Mouse (Mus musculus) embryonic stem cell, embryonic (primary cell): ENCODE data around the gene Arhgdia.

Experiments used
- CTCF ChIA-PET, 4 experiments: fragments of 300-600 bp in 2 of 4; fragments of 350-600 bp in 2 of 4; sonication (Branson Sonifier 250); formaldehyde crosslinking; loops; one replicate each; lab custom pipeline; 2022; ENCODE audit warnings: inconsistent platforms in 2 of 4; lab: Charles Lee
- POLR2A ChIA-PET, 4 experiments: fragments of 300-600 bp in 2 of 4; fragments of 350-600 bp in 2 of 4; sonication (Branson Sonifier 250); formaldehyde crosslinking; loops; one replicate each; lab custom pipeline; 2022; ENCODE audit warnings: antibody characterized with exemption in 4 of 4, inconsistent platforms in 1 of 4; lab: Charles Lee

Gene Arhgdia

GRCm38 (mm10) chr11:120578024-120578693 is 3.3 kb downstream of the Arhgdia start:
- CTCF ChIA-PET = interaction anchor here (0.5 to 2.4 kb wide), 18 partner anchors 7 to 1937 kb away, joined by 3 to 25 read pairs (median 4); partner anchors contain the start of gene Pycr1 (in 2 of the 4)
- POLR2A ChIA-PET = interaction anchor here in 3 of 4 experiments (0.6 to 16.3 kb wide), 32 partner anchors 8 to 670 kb away, joined by 3 to 358 read pairs (median 7); partner anchors contain the start of genes Alyref (in 2 of the 3), Slc25a10 (in 2 of the 3), Anapc11 (in 1 of the 3) and Fasn (in 1 of the 3)

- CTCF ChIA-PET = interaction anchor here (0.5 to 1.9 kb wide), 24 partner anchors 8 to 1937 kb away, joined by 3 to 14 read pairs (median 4); partner anchors contain the start of genes Pycr1 (in 2 of the 4) and Lrrc45 (in 1 of the 4)
- POLR2A ChIA-PET = interaction anchor here in 3 of 4 experiments (0.6 to 16.3 kb wide), 50 partner anchors 8 to 669 kb away, joined by 3 to 358 read pairs (median 4); partner anchors contain the start of genes Alyref (in 2 of the 3), Mrpl12 (in 2 of the 3), Slc25a10 (in 2 of the 3) and Anapc11 (in 1 of the 3)
Observed at GRCm38 (mm10) chr11:120577211-120578023, 4.0 kb downstream of the Arhgdia start.

DNA sequence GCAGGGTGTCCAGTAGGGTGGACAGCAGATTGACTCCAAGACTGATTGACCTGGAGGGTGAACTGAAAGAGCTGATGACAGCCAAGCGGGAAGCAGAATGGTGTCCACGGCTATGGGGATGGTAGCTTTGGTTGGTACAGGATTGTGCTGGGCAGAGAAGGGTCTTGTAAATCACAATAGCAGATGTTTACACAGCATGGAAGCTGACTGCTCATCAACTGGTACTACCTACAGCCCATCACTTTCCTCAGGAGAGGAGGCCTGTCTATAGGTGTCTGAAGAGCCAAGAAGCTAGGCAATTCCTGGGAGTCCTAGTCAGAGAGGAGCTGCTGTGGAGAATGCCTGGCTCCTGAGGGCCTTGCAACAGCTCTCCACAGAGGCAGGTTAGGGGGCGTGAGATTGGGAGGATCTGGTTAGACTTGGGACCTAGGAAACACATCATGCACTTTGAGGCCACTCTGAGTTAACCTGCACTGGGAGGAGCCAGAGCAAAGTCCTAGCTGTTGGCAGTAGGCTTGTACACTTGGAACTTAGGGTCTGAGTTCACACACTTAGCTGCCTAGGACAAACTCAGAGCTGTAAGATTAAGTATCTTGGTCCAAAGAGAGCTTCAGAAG is 5.0 kb downstream of the Arhgdia start:
- POLR2A ChIA-PET = interaction anchor here (0.6 to 16.3 kb wide), 42 partner anchors 8 to 394 kb away, joined by 3 to 358 read pairs (median 4); partner anchors contain the start of genes Alyref (in 2 of the 4), Mrpl12 (in 2 of the 4), Slc25a10 (in 2 of the 4) and Anapc11 (in 1 of the 4)
- CTCF ChIA-PET = interaction anchor here in 3 of 4 experiments (0.7 to 1.9 kb wide), 13 partner anchors 9 to 200 kb away, joined by 3 to 14 read pairs (median 4); partner anchors contain the start of genes Pycr1 (in 2 of the 3) and Lrrc45 (in 1 of the 3)

DNA sequence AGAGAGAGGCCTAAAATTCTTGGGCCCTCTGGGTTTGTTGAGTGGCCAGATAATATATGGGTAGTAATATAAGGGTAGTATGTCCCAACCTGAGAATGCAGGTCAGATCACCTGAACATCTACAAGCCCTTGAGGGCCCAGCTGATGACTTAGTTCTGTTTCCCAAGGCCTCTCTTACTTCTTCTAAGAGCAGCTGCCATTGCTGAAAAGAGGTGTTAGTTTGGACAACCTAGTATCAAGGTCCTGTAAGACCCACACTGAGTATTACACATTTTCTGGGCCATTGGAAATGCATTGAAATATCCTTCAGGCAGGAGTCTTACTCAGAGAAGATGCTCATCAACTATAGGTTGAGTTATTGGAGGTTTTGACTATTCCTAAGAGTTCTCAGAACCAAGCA is 5.5 kb downstream of the Arhgdia start:
- CTCF ChIA-PET = interaction anchor here in 2 of 4 experiments (1.6 to 1.9 kb wide), 2 partner anchors 138 to 200 kb away, joined by 3 to 6 read pairs; partner anchors contain the start of gene Lrrc45 (in 1 of the 2)
- POLR2A ChIA-PET = interaction anchor here in 3 of 4 experiments (0.8 to 16.3 kb wide), 21 partner anchors 9 to 274 kb away, joined by 3 to 358 read pairs (median 8); partner anchors contain the start of genes Pycr1 (in 2 of the 3), Slc25a10 (in 2 of the 3), Alyref (in 1 of the 3) and Anapc11 (in 1 of the 3)

GRCm38 (mm10) chr11:120575046-120575445 is 6.4 kb downstream of the Arhgdia start:
- CTCF ChIA-PET = interaction anchor here in 1 of 4 experiments (0.5 to 3.4 kb wide), 2 partner anchors 7 to 128 kb away, joined by 5 to 18 read pairs; no protein-coding TSS in a partner anchor
- POLR2A ChIA-PET = interaction anchor here (0.6 to 16.3 kb wide), 42 partner anchors 10 to 572 kb away, joined by 3 to 358 read pairs (median 5); partner anchors contain the start of genes Mcrip1 (in 2 of the 4), Mrpl12 (in 2 of the 4), Npb (in 2 of the 4) and Ppp1r27 (in 2 of the 4)

GRCm38 (mm10) chr11:120574278-120574600 is 7.2 kb downstream of the Arhgdia start:
- ChIA-PET POLR2A (interaction anchor here (0.6 to 16.3 kb wide), 68 partner anchors 8 to 631 kb away, joined by 3 to 358 read pairs (median 6); partner anchors contain the start of genes Mrpl12 (in 4 of the 4), Arl16 (in 3 of the 4), Pycr1 (in 3 of the 4) and Arhgdia (in 2 of the 4)), CTCF (interaction anchor here in 2 of 4 experiments (0.6 to 3.4 kb wide), 4 partner anchors 8 to 202 kb away, joined by 3 to 18 read pairs (median 7); no protein-coding TSS in a partner anchor)

DNA sequence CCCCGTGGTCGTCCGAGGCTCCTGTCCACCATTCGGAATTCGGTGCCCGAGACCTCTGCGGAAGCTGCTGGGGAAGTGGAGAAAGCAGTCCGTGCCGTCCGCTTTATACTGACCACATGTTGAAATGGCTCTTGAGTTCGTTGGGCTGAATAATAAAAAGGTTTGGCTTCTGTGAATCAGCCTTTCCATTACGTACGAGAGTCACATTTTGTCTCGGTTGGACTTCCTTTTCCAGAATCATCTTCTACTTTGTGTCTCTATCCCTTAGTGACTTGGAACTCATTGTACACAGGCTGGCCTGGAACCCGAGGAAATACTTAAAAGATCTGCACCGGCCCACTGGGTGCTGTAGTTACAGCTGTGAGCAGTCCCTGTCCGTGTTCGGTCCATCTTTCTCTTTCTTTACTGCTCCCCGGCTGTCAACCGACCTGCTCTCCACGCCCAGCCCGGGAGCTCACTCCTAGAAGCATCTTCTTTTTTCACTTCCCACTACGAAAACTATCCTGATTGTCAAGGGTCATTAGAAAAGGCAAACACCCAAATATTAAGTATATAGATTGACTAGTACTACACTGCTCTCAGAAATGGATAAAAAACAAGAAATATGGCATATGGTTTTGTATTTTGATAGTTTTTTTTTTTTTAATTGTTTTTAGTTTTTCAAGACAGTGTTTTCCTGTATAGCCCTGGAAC is 7.7 kb downstream of the Arhgdia start:
- ChIA-PET CTCF (interaction anchor here in 3 of 4 experiments (0.6 to 3.4 kb wide), 5 partner anchors 9 to 203 kb away, joined by 3 to 18 read pairs (median 5); no protein-coding TSS in a partner anchor), POLR2A (interaction anchor here (0.5 to 16.3 kb wide), 89 partner anchors 8 to 1099 kb away, joined by 3 to 358 read pairs (median 6); partner anchors contain the start of genes Arl16 (in 3 of the 4), Gcgr (in 3 of the 4), Mrpl12 (in 3 of the 4) and Pycr1 (in 3 of the 4))

- POLR2A ChIA-PET = interaction anchor here (0.5 to 16.3 kb wide), 181 partner anchors 9 to 1100 kb away, joined by 3 to 358 read pairs (median 5); partner anchors contain the start of genes Arhgdia (in 3 of the 4), Arl16 (in 3 of the 4), Ccdc137 (in 3 of the 4) and Gcgr (in 3 of the 4)
- CTCF ChIA-PET = interaction anchor here in 3 of 4 experiments (0.6 to 3.4 kb wide), 14 partner anchors 9 to 643 kb away, joined by 3 to 18 read pairs (median 3); partner anchors contain the start of gene Rac3 (in 1 of the 3)
Observed at GRCm38 (mm10) chr11:120572752-120573584, 8.5 kb downstream of the Arhgdia start, which contains the start of gene P4hb. Gene P4hb (minus strand): TSS chr11:120573253.

GRCm38 (mm10) chr11:120572417-120572751 is 9.0 kb downstream of the Arhgdia start:
- CTCF ChIA-PET = interaction anchor here in 3 of 4 experiments (0.6 to 3.4 kb wide), 12 partner anchors 10 to 643 kb away, joined by 3 to 18 read pairs (median 4); partner anchors contain the start of gene Rac3 (in 1 of the 3)
- POLR2A ChIA-PET = interaction anchor here (0.6 to 16.3 kb wide), 140 partner anchors 8 to 1101 kb away, joined by 3 to 358 read pairs (median 6); partner anchors contain the start of genes Arhgdia (in 3 of the 4), Arl16 (in 3 of the 4), Gcgr (in 3 of the 4) and Mafg (in 3 of the 4)

DNA sequence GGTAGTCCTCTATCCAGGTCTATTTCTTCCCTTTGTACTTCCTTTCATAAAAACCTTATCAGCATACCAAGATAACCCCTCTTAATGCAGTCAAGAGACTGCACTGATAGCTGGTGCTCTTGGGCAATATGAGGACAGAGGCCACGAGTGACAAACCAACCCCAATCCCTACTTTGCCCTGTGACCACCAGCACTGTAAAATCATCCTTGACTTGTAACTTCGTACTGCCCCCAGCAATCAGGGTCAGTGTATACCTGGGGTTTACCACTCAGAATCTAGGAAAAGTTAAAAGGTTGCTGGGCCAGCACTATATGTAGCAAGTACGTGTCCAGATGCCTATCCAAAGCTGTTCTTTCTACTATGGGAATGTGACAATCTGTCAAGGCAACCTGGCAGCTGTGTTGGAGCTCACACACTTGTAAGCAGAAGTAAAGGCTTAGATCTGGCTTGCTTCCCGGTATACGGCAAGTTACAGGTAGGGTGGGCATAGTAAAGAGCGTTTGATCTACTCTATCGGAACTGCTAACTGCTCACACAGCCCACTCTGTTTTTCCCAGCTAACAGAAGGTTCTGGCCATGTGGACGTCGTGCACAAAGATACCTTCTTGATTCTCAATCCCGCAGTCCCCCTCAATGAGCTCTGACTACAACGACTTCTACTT is 9.5 kb downstream of the Arhgdia start:
- CTCF ChIA-PET = interaction anchor here in 2 of 4 experiments (0.7 to 3.4 kb wide), 9 partner anchors 9 to 204 kb away, joined by 3 to 18 read pairs (median 3); partner anchors contain the start of gene Rac3 (in 1 of the 2)
- POLR2A ChIA-PET = interaction anchor here in 3 of 4 experiments (0.6 to 16.3 kb wide), 92 partner anchors 8 to 657 kb away, joined by 3 to 358 read pairs (median 10); partner anchors contain the start of genes Arhgdia (in 3 of the 3), Arl16 (in 3 of the 3), Gcgr (in 3 of the 3) and Mafg (in 3 of the 3)

DNA sequence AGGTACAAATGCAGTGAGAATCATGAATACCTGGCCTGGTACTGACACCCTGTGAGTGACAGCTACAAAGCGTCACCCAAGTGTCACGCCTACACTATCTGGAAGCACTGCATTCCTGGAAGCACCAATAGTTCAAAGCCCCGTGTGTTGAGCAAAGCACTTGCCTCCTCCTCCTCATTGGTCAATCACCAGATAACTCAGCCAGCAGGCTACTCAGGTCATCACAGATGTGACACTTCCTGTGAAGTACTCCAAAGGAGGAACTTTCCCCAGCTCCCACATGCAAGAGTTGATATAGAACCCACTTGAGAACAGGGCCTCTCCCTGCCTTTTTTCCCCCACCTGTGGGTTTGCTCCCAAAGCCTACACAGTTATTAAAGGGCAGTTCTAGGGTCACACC is 10.3 kb downstream of the Arhgdia start:
- ChIA-PET POLR2A (interaction anchor here in 3 of 4 experiments (1.4 to 16.3 kb wide), 26 partner anchors 8 to 280 kb away, joined by 3 to 358 read pairs (median 26); partner anchors contain the start of genes Arhgdia (in 2 of the 3), Arl16 (in 2 of the 3), Mcrip1 (in 2 of the 3) and Ppp1r27 (in 2 of the 3)), CTCF (interaction anchor here in 1 of 4 experiments (0.8 to 1.0 kb wide), 2 partner anchors 9 to 78 kb away, joined by 3 read pairs; no protein-coding TSS in a partner anchor)

- POLR2A ChIA-PET = interaction anchor here in 2 of 4 experiments (0.6 to 20.6 kb wide), 19 partner anchors 5 to 235 kb away, joined by 3 to 358 read pairs (median 5); partner anchors contain the start of genes Arhgdia (in 2 of the 2), Arl16 (in 1 of the 2), Mcrip1 (in 1 of the 2) and P4hb (in 1 of the 2)
- CTCF ChIA-PET = interaction anchor here in 3 of 4 experiments (0.6 to 1.6 kb wide), 6 partner anchors 9 to 337 kb away, joined by 3 to 7 read pairs (median 3); partner anchors contain the start of gene Gcgr (in 1 of the 3)
Observed at GRCm38 (mm10) chr11:120568324-120568723, 13.1 kb downstream of the Arhgdia start.

DNA sequence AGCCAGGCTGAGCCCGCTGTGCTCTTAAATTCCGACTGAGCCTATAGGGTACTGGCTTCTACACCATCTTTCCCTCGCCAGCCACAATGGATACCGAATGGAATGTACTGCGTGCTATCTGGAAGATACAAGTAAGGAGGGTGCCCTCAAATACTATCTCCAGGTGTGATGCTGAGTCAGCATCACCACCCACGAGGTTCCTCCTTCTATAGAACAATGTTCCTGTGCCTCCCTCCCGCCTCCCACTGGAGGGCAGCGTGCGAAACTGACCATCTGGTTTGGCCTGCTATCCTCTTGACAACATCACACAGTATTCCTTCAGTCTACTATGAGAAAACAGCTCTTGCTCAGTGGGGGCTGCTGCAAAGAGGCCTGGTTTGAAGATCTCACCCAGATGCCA is 16.3 kb downstream of the Arhgdia start:
- ChIA-PET CTCF (no interaction called here), POLR2A (interaction anchor here in 3 of 4 experiments (0.7 to 20.6 kb wide), 7 partner anchors 6 to 119 kb away, joined by 3 to 358 read pairs (median 5); partner anchors contain the start of genes P4hb (in 2 of the 3), Mcrip1 (in 1 of the 3) and Ppp1r27 (in 1 of the 3))
